Mouse (Mus musculus) skeletal muscle tissue, adult 2 months (tissue): ENCODE measurements around the gene Foxd1.
A peak's percentile ranks its signal among the peaks of the same experiment; 100 is the strongest.

Experiments
- DNase-seq: peaks from one replicate; pipeline ENCODE4 v3.0.0-alpha.2; 2012; ENCODE audit warnings: low read depth, low spot score

Gene Foxd1

DNA sequence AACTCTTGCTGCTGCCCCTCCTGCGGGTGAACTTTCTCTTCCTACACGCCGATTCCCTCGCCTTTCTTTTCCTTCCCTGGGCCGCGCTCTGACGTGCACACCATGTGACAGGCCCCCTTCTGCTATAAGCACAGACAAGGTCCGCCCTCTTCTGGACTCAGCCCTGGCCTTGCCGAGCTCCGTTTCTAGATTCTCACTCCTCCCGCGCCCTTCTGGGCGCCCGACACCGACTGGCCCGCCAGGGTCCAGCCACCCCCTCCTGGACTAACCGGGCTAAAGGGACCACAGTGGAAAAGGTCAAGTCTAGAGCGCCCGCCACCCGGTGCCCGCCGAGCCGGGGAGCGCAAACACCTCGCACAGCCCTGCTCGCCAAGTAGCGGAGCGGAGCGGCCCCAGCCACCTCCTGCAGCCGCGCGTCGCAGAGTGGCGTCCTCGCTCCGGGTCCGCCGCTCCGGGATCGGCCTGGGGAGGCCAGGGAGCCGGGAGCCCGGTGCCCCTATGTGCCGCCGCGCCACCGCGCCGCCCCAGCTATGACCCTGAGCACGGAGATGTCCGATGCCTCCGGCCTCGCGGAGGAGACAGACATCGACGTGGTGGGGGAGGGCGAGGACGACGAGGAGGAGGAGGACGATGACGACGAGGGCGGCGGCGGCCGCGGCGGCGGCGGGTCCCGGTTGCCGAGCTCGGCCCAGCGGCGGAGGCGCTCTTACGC lies at the start of gene Foxd1:
Gene Foxd1 (plus strand): TSS at position 153 of the 712 bp plus-strand sequence.
- peak; percentile 3 for DNase-seq

DNA sequence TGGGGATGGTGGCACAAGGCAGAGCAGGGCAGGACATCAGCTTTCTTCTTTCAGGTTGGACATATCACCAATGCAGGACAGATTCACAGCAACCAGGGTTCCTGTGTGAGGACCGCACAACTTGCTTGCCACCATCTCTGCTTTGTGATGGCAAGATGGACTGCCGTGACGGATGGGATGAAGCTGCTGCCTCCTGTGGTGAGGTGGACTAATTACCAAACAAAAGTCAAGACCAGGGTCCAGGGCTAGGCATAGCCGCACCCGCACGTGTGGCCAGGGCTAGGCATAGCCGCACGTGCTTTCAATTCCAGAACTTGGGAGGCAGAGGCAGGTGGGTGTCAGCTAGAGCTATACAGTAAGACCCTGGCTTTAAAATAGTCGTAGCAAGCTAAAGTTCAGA lies 48.8 kb upstream of the Foxd1 start:
- DNase-seq: no peak

DNA sequence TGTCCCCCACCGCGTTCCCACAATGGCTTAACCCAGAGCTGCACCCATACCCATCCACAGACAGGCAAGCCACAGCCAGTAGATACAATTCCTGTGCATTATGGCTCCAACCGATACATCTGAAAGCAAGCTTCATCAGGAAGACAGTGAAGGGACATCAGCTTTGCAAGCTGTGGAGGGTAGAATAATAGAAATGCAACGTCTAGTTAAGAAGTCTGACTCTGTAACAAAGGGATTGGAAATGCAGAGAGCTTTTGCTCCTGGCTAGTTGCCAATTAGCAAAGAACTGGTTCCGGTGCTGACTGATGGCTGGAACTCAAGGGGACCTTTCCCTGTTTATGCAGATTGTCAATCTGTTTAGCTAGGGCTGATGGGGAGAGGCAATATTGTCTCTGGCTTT lies 47.6 kb upstream of the Foxd1 start:
- no peak for DNase-seq

DNA sequence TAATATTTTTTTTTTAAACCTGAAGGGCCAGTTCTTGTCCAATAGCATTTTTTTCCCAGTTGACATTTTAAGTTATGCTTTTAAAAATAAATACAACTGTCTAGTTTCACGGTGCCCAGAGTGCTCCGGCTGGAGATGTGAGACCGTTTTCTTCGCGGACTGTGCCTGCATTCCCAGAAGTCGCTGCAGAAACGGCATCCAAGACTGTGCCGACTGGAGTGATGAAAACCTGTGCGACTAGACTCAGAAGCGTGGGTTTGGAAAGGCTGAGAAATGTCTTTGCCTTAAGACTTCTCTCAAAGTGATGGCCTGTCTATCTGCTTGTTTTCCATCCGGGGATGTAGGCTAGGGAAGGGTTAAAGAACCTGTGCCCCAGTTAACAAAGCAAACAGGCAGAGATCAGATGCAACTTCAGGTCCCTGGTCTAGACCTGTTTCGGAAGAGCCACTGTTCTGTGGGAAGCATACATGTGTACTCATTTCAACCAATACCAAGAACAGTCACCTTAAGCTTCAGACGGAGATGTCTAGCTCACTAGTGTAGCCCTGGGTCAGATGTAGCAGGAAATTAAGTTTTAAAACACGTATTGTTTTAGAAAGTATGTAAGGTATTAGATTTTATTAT lies 47.1 kb upstream of the Foxd1 start:
- no peak for DNase-seq

DNA sequence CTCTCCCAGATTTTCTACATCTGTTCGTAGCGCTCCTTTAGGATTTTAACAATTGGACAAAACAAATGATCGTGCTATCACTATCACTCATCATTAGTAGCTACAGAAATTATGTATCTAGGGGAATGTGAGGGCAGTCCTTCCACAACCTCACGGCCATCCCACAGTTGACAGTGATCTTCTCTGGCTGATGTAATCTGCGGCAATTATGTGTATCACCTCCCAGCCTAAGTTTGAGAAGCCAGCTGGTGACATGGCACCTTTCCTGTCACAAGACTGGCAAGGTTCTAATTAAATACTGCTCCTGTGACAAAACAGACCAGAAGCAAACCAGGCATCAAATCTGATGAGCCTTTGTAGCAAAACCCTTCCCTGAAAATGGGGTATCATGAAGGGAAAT lies 46.0 kb upstream of the Foxd1 start:
- DNase-seq: no peak

DNA sequence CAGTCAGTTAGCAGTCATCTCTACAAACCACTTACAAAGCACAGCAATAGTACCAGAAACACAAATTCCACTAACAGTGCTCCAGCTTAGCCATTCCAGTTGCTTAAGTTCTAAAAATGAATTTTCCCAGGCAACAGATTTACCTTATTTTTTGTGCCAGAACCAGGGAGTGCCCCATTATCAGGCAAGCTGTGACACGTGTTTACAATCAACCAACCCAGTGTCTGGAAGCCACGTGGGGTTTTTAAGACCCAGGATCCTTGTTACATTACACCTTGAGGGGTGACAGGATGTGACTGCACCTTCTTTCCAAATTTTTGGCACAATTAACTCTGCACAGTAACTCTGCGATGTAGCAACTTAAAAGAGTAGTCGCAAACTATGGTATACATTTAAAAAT lies 45.3 kb upstream of the Foxd1 start:
- no peak for DNase-seq

DNA sequence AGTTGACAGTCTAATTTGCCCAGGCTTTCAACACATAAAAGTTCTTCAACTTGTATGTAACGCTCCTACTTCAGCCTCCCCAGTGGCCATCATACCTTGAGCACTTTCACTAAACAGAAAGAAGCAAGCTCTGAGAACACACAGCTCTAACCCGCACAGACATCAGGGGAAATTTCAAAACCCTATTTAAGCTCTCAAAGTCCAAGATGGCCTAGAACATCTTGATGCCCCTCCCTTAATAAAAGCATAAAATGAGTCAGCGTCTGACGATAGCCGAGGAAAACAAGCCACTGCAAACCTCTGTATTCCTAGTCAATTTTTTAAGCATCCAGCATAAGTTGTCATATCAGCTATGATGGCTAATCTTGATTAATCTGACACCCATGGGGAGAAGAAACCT lies 42.4 kb upstream of the Foxd1 start:
- no peak for DNase-seq

DNA sequence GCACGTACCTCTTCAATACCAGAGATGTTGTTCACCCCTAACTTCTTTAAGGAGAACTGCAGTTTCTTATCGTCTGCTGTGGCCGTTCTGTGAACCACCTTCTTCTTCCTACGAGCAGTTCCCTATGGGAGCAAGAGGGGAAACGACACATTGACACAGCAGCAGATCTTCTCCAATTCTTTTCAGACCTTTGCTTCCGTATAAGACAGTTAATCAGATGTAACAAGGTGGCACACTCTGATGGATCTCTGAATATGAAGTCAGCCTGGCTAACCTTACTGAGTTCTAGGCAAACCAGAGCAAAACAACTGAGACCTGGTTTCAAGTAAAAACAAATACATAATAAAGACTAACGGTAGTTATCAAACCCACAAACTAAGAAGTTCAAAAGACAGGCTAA lies 40.4 kb upstream of the Foxd1 start:
- DNase-seq: no peak

DNA sequence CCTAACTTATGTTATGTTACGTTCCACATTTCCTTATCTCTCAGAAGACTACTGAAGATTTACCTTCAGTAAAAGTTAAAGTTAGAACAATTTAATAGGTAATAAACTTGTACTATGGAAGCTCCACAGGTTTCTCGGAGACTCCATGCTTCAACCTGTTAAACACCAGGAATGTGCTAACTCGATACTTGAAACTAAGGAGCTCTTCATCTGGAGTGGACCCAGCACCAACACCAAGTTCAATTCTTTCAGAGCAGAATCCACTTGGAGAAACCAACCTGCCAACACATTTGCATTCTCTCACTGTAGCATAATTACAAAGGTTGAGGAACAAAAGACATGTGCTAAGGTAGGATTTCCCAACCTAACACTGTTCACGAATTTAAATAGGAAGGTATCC lies 38.9 kb upstream of the Foxd1 start:
- DNase-seq: no peak

DNA sequence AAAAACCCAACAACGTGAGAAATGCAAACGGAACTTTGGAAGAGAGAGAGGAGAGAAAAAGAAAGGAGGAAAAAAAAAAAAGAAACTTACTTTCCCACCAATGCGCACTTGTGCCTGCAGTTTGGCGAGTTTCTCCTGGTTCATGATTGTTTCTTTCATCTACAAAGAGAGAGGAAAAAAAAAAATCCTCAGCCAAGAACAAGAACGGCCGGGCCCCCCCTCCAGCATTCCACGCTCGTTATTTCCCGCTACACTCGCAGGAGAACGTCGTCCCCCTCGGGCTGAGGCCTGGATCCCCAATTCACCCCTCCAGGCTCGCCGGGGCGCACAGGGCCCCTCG lies 37.9 kb upstream of the Foxd1 start:
- no peak for DNase-seq

DNA sequence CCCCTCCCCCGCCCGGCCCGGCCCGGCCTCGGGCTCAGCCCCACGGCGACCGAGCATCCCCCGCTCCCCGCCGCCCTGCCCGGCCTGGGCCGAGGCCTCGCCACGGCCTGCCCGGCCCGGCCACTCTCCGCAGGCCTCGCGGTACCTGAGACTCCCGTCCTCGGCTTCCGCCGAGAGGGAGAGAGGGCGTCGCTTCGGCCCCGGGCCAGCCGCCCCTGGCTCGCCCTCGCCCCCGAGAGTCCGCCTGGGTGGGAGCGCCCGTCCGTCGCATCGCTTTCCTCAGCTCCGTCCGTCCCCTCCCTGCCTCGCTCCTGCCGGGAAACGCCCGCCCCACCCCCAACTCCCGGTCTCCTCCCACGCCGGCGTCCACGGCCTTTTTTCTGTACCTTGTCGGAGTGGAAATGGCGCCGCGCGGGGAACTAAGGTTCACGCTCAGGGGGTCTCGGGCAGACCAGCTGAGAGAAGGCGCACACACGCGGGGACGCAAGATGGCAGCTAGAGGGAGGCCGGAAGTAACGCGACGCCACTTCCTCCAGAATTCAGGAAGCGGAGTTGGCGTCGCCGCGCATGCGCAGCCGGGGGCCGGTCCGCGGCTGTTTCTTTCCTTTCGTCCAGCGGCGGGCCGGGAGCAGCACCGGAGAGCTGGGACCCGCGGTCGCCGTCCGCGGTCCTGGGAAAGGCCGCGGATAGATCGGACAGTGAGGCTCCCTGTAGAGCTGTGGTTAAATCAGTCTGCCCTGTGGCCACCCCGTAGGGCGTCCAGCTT lies 37.4 kb upstream of the Foxd1 start, which contains the start of gene Btf3:
Gene Btf3 (minus strand): TSS at position 527 of the 766 bp plus-strand sequence.
- peak; percentile 91 for DNase-seq

DNA sequence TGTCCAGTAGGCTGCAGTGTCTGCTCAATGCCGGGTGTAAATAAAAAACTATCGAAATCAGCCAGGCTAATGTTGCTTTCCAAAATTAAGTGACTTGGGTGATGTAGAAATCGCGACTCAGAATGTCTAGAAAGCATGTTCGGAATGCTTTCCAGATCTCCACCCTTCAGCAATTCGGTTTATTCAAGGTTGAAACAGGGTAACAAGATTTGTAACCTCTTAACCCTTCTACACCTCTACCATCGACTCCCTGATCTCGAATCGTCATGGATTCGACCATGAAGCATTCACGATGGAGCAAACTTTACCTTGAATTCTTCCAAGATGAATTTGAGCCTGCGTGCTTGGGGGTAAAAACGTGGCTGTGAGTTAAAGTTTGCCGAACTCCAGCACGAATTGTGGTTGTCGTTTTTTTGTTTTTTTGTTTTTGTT lies 36.8 kb upstream of the Foxd1 start:
- no peak for DNase-seq

DNA sequence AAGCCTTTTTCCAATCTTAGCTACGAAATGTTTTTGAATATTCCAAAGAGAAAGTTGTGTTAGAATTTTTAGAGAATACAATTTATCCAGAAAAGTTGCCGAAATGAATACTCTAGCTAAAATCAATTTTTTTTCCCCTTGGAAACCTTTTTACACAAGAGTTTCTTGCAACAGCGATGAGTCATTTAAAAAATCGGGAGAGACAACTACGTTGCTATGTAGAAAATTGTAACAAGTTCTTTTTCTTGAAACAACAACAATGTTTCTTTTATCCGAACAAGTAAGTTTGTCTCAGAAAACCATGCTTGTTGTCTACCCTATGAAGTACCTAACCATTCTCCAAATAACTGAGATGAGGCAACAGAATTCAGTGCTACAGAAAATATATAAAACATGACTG lies 36.1 kb upstream of the Foxd1 start:
- no peak for DNase-seq

DNA sequence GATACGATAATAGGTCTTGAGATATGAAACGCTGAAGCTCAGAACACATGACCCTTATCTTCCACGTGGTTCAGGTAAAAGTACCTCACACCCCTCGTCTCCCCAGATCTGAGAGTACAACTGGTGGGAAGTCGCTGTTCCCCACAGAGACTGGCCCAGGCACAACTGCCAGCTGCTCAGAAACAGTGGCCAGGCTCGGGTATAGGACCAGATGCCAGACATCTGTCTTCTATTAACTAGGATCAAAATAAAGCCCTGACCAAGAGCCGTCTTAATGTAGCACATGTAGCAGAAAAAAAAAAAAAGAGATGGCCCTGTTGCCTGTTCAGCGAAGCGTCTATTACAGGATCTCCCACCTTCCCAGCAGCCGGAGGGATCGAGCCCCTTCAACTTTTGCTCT lies 29.0 kb upstream of the Foxd1 start:
- no peak for DNase-seq

DNA sequence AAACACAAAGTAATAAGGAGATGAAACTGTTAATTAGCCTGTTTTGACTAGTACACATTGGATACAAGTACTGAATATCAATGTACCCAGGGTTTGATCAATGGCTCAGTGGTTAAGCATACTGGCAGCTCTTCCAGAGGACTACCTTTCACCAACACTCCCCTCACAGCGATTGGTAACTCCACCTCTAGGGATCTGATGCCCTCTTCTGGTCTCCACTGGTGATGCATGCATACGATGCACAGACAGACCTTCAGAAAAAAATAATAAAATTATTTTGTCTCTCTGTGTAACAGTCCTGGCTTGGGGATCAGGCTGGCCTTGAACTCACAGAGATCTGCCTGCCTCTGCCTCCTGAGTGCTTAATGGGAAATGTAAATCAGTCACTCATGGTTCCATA lies 21.9 kb upstream of the Foxd1 start:
- no peak for DNase-seq

DNA sequence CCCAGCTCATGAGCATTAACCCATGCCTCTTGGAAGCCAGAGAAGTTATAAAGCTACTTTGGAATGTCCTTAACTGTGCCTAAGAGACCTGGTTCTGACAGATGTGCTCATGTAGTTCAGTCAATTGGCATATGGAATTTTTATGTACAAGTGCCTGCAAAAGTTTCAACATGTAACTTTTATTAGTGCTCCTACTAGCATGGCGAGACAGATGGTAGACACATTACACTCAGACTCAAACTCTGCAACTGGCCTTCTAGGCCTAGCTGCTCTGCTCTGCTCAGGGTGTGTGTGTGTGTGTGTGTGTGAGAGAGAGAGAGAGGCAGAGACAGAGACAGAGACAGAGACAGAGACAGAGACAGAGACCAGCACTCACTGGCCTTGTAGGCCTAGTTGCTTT lies 17.8 kb upstream of the Foxd1 start:
- no peak for DNase-seq

DNA sequence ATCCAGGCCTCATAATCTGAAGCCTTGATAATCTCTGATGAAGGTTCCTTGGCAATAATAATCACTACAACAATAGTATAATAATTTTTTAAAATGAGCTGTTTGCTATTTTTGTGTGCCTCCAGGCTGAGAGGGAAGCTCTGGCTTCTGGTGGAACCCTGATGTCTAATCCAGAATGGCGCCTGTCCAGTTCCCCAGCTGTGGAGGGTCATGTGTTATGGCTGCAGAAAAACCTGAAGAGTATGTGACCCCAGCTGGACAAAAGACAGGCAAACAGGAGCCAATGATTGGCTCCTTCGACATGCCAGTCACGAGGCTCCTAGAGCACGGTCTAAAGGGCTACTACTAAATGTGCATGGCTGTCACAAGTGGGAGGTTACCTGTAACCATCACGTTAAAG lies 13.5 kb upstream of the Foxd1 start:
- DNase-seq: no peak

DNA sequence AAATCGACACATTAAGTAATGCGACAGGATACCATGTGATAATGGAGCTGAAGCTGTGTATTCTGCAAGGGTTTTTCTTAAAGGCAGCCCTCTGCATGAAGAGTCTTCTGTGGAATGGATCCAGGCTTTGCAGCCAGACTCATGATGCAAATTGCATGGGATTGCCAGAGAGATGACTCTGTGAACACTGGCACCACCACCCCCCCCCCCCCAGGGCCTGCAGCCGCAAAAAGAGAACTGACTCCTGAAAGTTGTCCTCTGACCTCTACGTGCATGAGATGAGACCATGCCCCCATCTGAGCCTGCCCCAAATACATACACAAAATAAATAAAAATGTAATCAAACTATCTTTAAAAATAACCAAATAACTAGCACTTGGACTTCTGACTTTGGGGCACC lies 4.6 kb upstream of the Foxd1 start:
- DNase-seq: no peak

DNA sequence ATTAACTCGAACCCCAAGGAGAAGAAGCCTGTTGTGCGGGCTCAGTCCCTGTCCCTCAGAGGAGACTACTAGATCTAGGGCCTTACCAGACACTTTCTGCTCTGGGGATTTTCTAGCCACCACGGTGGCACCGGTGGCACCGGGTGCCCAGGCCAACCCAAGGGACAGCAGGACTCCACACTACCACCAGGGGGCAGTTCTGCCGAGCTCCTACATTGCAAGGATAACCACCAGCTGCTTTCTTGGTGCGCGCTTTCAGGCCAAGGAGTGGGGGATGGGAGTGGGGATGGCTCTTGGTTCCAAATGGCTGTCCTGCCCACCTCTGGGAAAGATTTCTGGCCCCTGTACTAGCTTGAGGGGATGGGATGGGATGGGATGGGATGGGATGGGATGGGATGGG lies 2.5 kb upstream of the Foxd1 start:
- no peak for DNase-seq

DNA sequence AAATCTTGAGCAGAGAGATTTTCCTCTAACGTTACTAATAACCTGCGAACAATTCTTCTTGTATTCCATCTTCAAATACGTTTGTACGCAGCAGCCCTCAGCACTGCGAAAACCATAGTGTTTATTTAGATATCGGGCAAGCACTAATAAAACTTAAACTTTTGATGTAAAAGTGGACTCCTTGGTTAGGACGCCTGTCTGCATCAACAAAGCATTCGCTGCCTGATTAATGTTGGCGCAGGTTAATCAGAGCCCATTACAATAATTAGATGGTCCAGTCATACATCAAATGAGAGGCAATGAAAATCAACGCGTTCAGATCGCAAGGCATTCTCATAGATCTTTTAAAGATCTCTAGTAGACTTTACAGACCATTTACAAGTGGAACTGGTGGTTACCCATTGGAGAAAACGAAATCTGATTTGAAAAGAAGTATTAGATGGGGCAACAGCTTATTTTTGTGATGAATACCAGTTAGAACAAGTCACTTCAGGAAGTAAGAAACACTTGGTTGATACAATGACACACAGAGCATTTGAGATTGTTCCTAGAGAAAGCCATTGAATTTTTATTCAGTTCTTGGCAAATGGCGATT lies 1.6 kb upstream of the Foxd1 start:
- DNase-seq: no peak

DNA sequence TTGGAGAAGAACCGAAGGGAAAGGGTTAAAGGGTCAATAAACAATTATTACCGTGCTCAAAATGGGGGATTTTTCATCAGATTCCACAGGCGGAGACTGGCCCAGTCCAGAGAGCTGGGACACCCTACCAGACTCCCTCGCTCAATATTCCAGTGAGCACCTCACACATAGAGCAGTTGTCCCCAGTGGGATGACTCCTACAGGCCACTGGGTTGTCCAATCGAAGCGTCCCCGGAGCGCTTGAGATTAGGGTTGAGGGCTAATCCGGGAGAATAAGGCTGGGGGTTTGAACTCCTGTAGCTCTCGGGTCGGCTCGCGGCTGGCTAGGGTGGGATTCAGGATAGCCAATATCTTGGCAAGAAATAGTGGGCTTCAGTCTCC lies 343 bp upstream of the Foxd1 start:
- DNase-seq: no peak

DNA sequence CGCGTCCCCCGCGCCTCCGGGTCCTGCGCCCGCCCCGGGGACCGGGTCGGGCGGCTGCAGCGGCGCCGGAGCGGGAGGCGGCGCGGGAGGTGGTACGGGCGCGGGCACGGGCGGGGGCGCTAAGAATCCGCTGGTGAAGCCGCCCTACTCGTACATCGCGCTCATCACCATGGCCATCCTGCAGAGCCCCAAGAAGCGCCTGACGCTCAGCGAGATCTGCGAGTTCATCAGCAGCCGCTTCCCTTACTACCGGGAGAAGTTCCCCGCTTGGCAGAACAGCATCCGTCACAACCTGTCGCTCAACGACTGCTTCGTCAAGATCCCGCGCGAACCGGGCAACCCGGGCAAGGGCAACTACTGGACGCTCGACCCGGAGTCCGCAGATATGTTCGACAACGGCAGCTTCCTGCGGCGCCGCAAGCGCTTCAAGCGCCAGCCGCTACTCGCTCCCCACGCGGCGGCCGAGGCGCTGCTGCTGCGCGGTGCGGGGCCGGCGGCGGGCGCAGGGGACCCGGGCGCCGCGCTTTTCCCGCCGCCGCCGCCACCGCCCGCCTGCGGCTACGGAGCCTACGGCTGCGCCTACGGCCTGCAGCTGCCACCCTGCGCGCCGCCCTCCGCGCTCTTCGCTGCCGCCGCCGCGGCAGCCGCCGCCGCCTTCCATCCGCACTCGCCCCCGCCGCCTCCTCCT lies 973 bp downstream of the Foxd1 start:
- DNase-seq: no peak
